Mouse (Mus musculus) megakaryocyte progenitor cell, adult 5-6 weeks (primary cell): Measurements from ENCODE around the gene Abcc4. TPM values are rescaled to one million over a fixed set of nuclear protein-coding genes. Genes with fewer than 3 reads are reported as not detected.

Experiments used
- ATAC-seq: replicated peaks from 2 replicates; pipeline ENCODE4 v1.8.0; 2016; ENCODE audit warnings: mild to moderate bottlenecking, moderate TSS enrichment, inconsistent platforms; ENCODE audit not compliant: poor library complexity
- total RNA-seq, 2 experiments: library from RNA; stranded (forward) in 1 of 2; stranded (reverse) in 1 of 2; fragments of 157-497, 149-512 nt in 1 of 2; fragments of 200-1000 nt in 1 of 2; gene quantifications; 2 replicates each; pipeline versions ENCODE4 v1.2.3 to v1.2.4; 2015 to 2017

Abcc4 gene
- total RNA-seq, 2 experiments from 2014 or later: 37.0 to 38.3 TPM

- ATAC-seq: peak; percentile 20
Measured at GRCm38 (mm10) chr14:118713408-118713807, 7.4 kb upstream of the Abcc4 start.

- ATAC-seq: no peak
Measured at GRCm38 (mm10) chr14:118712889-118713288, 6.9 kb upstream of the Abcc4 start.

GRCm38 (mm10) chr14:118710945-118711344 is 4.9 kb upstream of the Abcc4 start:
- ATAC-seq: no peak

- peak; percentile 74 for ATAC-seq
Measured at GRCm38 (mm10) chr14:118709736-118710135, 3.7 kb upstream of the Abcc4 start.

- ATAC-seq: no peak
Measured at GRCm38 (mm10) chr14:118708126-118708525, 2.1 kb upstream of the Abcc4 start.

GRCm38 (mm10) chr14:118706962-118707361 is 943 bp upstream of the Abcc4 start:
- no peak for ATAC-seq

- ATAC-seq: peak; percentile 26
Measured at GRCm38 (mm10) chr14:118705465-118705807, 583 bp downstream of the Abcc4 start.

GRCm38 (mm10) chr14:118703363-118703762 is 2.7 kb downstream of the Abcc4 start:
- no peak for ATAC-seq

GRCm38 (mm10) chr14:118701991-118702608 is 3.9 kb downstream of the Abcc4 start:
- ATAC-seq: no peak

- ATAC-seq: no peak
Measured at GRCm38 (mm10) chr14:118700576-118700975, 5.4 kb downstream of the Abcc4 start.

- peak; percentile 72 for ATAC-seq
Measured at GRCm38 (mm10) chr14:118699963-118700362, 6.1 kb downstream of the Abcc4 start.

GRCm38 (mm10) chr14:118699508-118699907 is 6.5 kb downstream of the Abcc4 start:
- no peak for ATAC-seq

GRCm38 (mm10) chr14:118696556-118697289 is 9.3 kb downstream of the Abcc4 start:
- ATAC-seq: no peak

GRCm38 (mm10) chr14:118695866-118696265 is 10.2 kb downstream of the Abcc4 start:
- ATAC-seq: no peak

GRCm38 (mm10) chr14:118694321-118694720 is 11.7 kb downstream of the Abcc4 start:
- no peak for ATAC-seq

- ATAC-seq: no peak
Measured at GRCm38 (mm10) chr14:118691910-118692309, 14.1 kb downstream of the Abcc4 start.

- ATAC-seq: no peak
Measured at GRCm38 (mm10) chr14:118691404-118691803, 14.6 kb downstream of the Abcc4 start.

GRCm38 (mm10) chr14:118690921-118691320 is 15.1 kb downstream of the Abcc4 start:
- peak; percentile 83 for ATAC-seq

GRCm38 (mm10) chr14:118690336-118690735 is 15.7 kb downstream of the Abcc4 start:
- peak; percentile 2; the same call in 1 of the 2 replicates for ATAC-seq

GRCm38 (mm10) chr14:118688643-118689042 is 17.4 kb downstream of the Abcc4 start:
- no peak for ATAC-seq

- no peak for ATAC-seq
Measured at GRCm38 (mm10) chr14:118686861-118687260, 19.2 kb downstream of the Abcc4 start.

- ATAC-seq: peak; percentile 63
Measured at GRCm38 (mm10) chr14:118685572-118685971, 20.4 kb downstream of the Abcc4 start.
